Mouse (Mus musculus) adrenal gland (tissue): ENCODE results near the gene Pip4p1.
"Not testable (repeated sequence)": the region's sequence is repeated elsewhere in the genome, so short reads cannot be mapped to it uniquely, and the experiment has no call there.

Experiments
- intact Hi-C: fragments of 180-260 bp; cut with DNase I; formaldehyde crosslinking; loops from one replicate; pipeline ENCODE4 v1.15.1; 2025
- long read RNA-seq, 2 experiments: library from polyadenylated mRNA; unstranded; transcript quantifications; one replicate each; pipeline ENCODE4 v2.0.0; 2020; ENCODE audit warnings: borderline replicate concordance in 1 of 2; ENCODE audit not compliant: insufficient replicate concordance in 1 of 2

Gene Pip4p1
- long read RNA-seq, experiment 1, transcript Pip4p1-201 (7 exons, 1,594 nt) = minor isoform, 16 of 44 reads
- long read RNA-seq, experiment 1, transcript Pip4p1-205 (7 exons, 2,755 nt) = major isoform, 20 of 44 reads
- long read RNA-seq, experiment 1, partial matches to known transcripts = 4 of 44 reads
- long read RNA-seq, experiment 1, other reads (novel, unspliced or antisense) = 3 of 44 reads
- long read RNA-seq, experiment 2, transcript Pip4p1-201 (7 exons, 1,594 nt) = minor isoform, 8 of 31 reads
- long read RNA-seq, experiment 2, transcript Pip4p1-205 (7 exons, 2,755 nt) = major isoform, 14 of 31 reads
- long read RNA-seq, experiment 2, partial matches to known transcripts = 2 of 31 reads
- long read RNA-seq, experiment 2, other reads (novel, unspliced or antisense) = 6 of 31 reads

- intact Hi-C loops = loop anchor here (5.0 kb wide), 1 partner anchor 59 kb away; the partner anchor contains the start of gene Tep1
These were observed at the start of gene Pip4p1, which contains the start of gene Pnp for GRCm38 (mm10) chr14:50930754-50931492. TSS of gene Pip4p1 (minus strand) at chr14:50930856. TSS of gene Pnp (plus strand) at chr14:50931082.

GRCm38 (mm10) chr14:50979631-50980030, 49.0 kb upstream of the Pip4p1 start:
- intact Hi-C loops = loop anchor here (5.0 kb wide), 1 partner anchor 83 kb away; no protein-coding TSS in a partner anchor

DNA sequence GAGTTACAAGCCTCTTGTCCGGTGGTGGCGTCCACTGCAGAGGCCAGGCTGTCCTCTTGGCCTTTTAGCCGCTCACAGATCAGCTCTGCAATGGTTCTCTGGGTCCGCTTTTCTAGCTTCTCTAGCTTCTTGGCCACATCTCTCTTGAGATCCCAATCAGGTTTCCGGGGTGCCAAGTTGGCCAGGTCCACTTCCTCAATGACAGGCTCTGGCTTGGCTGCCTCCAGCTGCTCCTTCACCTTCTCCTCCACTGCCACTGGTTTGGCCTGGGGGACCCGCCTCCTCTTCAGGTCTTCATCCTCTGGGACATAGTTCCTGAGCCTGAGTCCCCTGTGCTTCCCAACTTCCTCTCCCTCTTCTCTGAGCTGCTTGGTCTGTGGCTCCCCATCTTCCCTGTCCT, 47.8 kb upstream of the Pip4p1 start:
- intact Hi-C loops = loop anchor here (5.0 kb wide), 1 partner anchor 84 kb away; no protein-coding TSS in a partner anchor

GRCm38 (mm10) chr14:50976674-50977073, 46.0 kb upstream of the Pip4p1 start:
- intact Hi-C loops = loop anchor here (5.0 kb wide), 1 partner anchor 86 kb away; no protein-coding TSS in a partner anchor

DNA sequence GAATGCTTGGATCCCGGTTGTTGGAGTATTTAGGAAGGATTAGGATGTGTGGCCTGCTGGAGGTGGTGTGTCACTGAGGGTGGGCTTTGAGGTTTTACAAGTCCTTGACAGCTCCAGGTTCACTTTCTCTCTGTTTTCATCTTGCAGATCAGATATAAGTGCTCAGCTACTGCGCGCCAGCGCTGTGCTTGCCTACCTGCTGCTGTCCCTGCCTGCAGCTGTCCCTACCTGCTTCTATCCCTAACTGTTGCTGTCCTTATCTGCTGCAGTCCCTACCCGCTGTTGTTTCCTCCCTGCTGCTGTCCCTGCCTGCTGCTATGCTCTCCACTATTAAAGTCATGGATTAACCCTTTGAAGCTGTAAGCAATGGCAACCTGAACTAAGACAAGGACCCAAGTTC, 44.3 kb upstream of the Pip4p1 start:
- intact Hi-C loops = loop anchor here (5.0 kb wide), 1 partner anchor 87 kb away; no protein-coding TSS in a partner anchor

DNA sequence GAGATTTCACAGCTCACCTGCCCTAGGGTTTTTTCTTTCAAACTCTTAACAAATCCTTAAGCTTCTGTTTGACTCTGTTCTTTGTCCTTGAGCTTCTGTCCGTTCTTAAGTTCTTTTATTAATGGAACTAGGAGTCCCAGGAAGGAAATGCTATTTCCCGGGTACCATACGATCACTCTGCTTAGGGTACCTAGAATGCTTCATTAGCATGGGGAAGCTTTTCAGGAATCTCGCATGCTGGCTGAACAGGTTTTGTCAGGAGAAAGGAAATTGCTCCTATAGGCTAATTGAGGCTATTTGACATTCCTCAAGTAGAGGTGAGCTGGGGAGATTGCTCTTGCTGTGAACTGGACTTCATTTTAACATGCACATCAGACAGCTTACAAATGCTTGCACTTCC, 43.0 kb upstream of the Pip4p1 start:
- intact Hi-C loops = no loop called here

- intact Hi-C loops = not testable (repeated sequence)
These were observed 42.4 kb upstream of the Pip4p1 start for GRCm38 (mm10) chr14:50973054-50973453.

- intact Hi-C loops = no loop called here
These were observed 40.2 kb upstream of the Pip4p1 start for GRCm38 (mm10) chr14:50970822-50971221.

GRCm38 (mm10) chr14:50969558-50970544, 39.2 kb upstream of the Pip4p1 start:
- intact Hi-C loops = no loop called here

- intact Hi-C loops = no loop called here
These were observed 38.4 kb upstream of the Pip4p1 start for GRCm38 (mm10) chr14:50969041-50969440.

- intact Hi-C loops = no loop called here
These were observed 37.7 kb upstream of the Pip4p1 start for GRCm38 (mm10) chr14:50968216-50968980.

- intact Hi-C loops = not testable (repeated sequence)
These were observed 27.8 kb upstream of the Pip4p1 start for GRCm38 (mm10) chr14:50958289-50958995.

- intact Hi-C loops = not testable (repeated sequence)
These were observed 26.5 kb upstream of the Pip4p1 start for GRCm38 (mm10) chr14:50957146-50957545.

GRCm38 (mm10) chr14:50956724-50957123, 26.1 kb upstream of the Pip4p1 start:
- intact Hi-C loops = not testable (repeated sequence)

DNA sequence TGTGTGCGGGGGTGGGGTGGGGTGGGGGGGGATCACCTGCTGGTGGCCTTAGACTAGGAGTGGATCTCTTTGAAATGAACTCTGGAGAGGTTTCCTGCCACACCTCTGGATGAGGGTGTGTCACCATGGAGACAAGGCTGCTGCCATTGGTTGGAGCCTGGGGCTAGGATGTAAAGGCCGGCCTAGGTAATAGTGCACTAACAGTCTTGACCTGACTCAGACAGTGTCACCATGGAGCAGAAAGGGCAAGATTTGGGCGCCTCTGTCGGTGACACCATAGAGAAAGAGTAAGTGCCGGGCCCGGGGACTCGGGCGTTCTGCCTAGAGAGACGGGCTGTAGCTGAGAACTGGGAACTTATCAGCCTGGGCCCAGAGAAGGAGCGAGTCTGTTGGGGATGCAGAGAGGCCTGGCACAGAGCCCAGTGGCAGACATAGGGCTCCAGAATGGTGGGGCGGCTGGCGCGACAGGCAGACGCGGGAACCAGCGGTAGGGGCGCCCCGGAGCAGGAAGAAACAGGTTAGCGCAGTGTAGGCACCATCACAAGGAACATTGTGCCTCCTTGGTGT, 25.4 kb upstream of the Pip4p1 start, which contains the start of gene Pnp2:
TSS of gene Pnp2 (plus strand) at position 51 of the 567 bp plus-strand sequence.
- intact Hi-C loops = not testable (repeated sequence)

- intact Hi-C loops = no loop called here
These were observed 24.8 kb upstream of the Pip4p1 start for GRCm38 (mm10) chr14:50955487-50955886.

GRCm38 (mm10) chr14:50945526-50945925, 14.9 kb upstream of the Pip4p1 start:
- intact Hi-C loops = not testable (repeated sequence)

GRCm38 (mm10) chr14:50945081-50945480, 14.4 kb upstream of the Pip4p1 start:
- intact Hi-C loops = not testable (repeated sequence)

GRCm38 (mm10) chr14:50944668-50945033, 14.0 kb upstream of the Pip4p1 start:
- intact Hi-C loops = not testable (repeated sequence)
